Mouse (Mus musculus) limb, embryonic 12.5 days (tissue): ENCODE measurements at regions not wholly inside any gene's neighbourhood (a gene's known extent, or its start where the extent isn't known, plus 50 kb on each side); places are given as distances from the start of the nearest gene placed in this dataset.

Experiments used
- ATAC-seq: fragments of 200-750 bp; cut with Nextera tagmentation; 2 replicates; pipeline ENCODE4 v1.8.0; 2017; ENCODE audit warnings: low read depth, moderate TSS enrichment; ENCODE audit not compliant: insufficient number of reproducible peaks, insufficient read depth, low FRiP score, low TSS enrichment
- H3K27ac ChIP-seq: fragments of 300-500 bp; sonication (generic); 2 replicates; pipeline ENCODE4 v1.5.1; 2016; ENCODE audit warnings: mild to moderate bottlenecking, moderate library complexity
- H3K27me3 ChIP-seq: fragments of 300-500 bp; sonication (generic); 2 replicates; pipeline ENCODE4 v1.6.1; 2016; ENCODE audit warnings: mild to moderate bottlenecking, moderate library complexity
- H3K36me3 ChIP-seq: fragments of 300-500 bp; sonication (generic); 2 replicates; pipeline ENCODE4 v1.6.1; 2016; ENCODE audit warnings: mild to moderate bottlenecking, moderate library complexity
- H3K4me1 ChIP-seq: fragments of 300-500 bp; sonication (generic); replicated peaks from 2 replicates; pipeline ENCODE4 v1.6.1; 2016
- H3K4me2 ChIP-seq: fragments of 300-500 bp; sonication (generic); 2 replicates; pipeline ENCODE4 v1.6.1; 2016; ENCODE audit warnings: mild to moderate bottlenecking, moderate library complexity
- H3K4me3 ChIP-seq: fragments of 300-500 bp; sonication (generic); replicated peaks from 2 replicates; pipeline ENCODE4 v1.5.1; 2016; ENCODE audit warnings: mild to moderate bottlenecking
- H3K9ac ChIP-seq: fragments of 300-500 bp; sonication (generic); replicated peaks from 2 replicates; pipeline ENCODE4 v1.6.1; 2016; ENCODE audit warnings: mild to moderate bottlenecking, moderate library complexity
- H3K9me3 ChIP-seq: fragments of 300-500 bp; sonication (generic); 2 replicates; pipeline ENCODE4 v1.6.1; 2016; ENCODE audit warnings: mild to moderate bottlenecking, moderate library complexity
- WGBS: fragments of 180-500 bp; shearing (Covaris S2); methylation state at CpG from one replicate; pipeline ENCODE4 v1.1.7; 2016; 5-methylcytosine and 5-hydroxymethylcytosine counted together

DNA sequence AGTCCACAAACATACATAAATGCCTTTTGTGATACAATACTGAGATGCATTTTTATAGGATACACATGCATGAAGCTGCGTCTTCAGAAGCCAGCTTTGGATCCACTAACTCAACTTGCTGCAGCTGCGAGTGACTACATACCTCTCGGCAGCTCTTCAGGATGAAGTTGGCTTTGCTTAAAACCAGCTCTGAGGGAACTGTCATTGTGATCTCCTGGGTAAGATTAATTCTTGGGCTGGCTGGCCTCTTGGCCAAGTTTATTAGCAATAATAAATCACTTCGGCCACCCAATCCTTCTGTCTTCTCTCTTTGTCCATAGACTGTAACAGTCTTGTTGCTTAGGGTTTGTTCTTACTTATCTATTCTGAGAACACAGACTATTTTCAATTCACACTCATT lies 1103.0 kb upstream of the Flrt2 start:
- ATAC-seq = no peak
- Histone ChIP-seq H3K9ac (no peak overlapping the region), H3K4me1 (no peaks in the 10 kb centered on the region), H3K36me3 (no peaks in the 10 kb centered on the region), H3K4me3 (no peak overlapping the region), H3K4me2 (no peak overlapping the region), H3K9me3 (no peaks in the 10 kb centered on the region), H3K27ac (no peak overlapping the region), H3K27me3 (no peaks in the 10 kb centered on the region)
- 75% methylated on average over 4 of the region's 4 CpGs for WGBS

GRCm38 (mm10) chr12:94605566-94605965 lies 1086.5 kb upstream of the Flrt2 start:
- H3K9me3 ChIP-seq = no peaks in the 10 kb centered on the region
- H3K27ac ChIP-seq = no peak overlapping the region
- no peaks in the 10 kb centered on the region for H3K4me1 ChIP-seq
- no peaks in the 10 kb centered on the region for H3K27me3 ChIP-seq
- no peak overlapping the region for H3K9ac ChIP-seq
- no peak overlapping the region for H3K4me3 ChIP-seq
- no peaks in the 10 kb centered on the region for H3K36me3 ChIP-seq
- ATAC-seq = no peak
- no peak overlapping the region for H3K4me2 ChIP-seq
- WGBS = 87% methylated on average over 1 of the region's 1 CpGs

GRCm38 (mm10) chr12:94636555-94636954 lies 1055.5 kb upstream of the Flrt2 start:
- no peak for ATAC-seq
- 47% methylated on average over 1 of the region's 1 CpGs for WGBS

DNA sequence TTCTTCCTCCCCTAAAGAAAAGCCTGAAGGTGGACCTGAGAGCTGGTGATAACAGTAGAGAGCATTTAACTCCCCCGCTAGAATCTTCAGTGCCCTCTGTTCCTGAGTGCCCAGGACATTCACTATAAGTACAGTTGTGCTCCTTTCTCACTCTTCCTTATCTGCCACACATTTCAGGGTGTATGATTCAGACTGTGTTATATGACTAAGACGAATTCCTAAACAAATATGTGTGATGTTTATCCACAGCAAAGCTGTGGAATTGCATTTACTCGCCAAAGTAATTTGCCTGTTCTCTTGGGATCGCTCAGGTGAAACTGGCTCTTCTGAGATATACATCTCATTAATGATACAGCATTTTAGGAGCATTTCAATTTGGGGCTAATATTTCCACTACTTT lies 1051.9 kb upstream of the Flrt2 start:
- Histone ChIP-seq H3K9me3 (no peaks in the 10 kb centered on the region), H3K4me1 (0 out of 2 replicates have a peak, but pooled peaks cover 3% of the 10 kb centered on the region), H3K27me3 (no peaks in the 10 kb centered on the region), H3K4me3 (no peak overlapping the region), H3K4me2 (no peak overlapping the region), H3K27ac (no peak overlapping the region), H3K9ac (no peak overlapping the region), H3K36me3 (no peaks in the 10 kb centered on the region)
- ATAC-seq = no peak
- WGBS = 81% methylated on average over 4 of the region's 4 CpGs

More at GRCm38 (mm10) chr12:94636555-94636954, 1055.5 kb upstream of the Flrt2 start:
- Histone ChIP-seq H3K36me3 (no peaks in the 10 kb centered on the region), H3K27me3 (no peaks in the 10 kb centered on the region), H3K27ac (no peak overlapping the region), H3K4me2 (no peak overlapping the region), H3K4me1 (0 out of 2 replicates have a peak, but pooled peaks cover 3% of the 10 kb centered on the region), H3K9me3 (no peaks in the 10 kb centered on the region), H3K9ac (no peak overlapping the region), H3K4me3 (no peak overlapping the region)

- no peak overlapping the region for H3K4me3 ChIP-seq
- no peak overlapping the region for H3K27ac ChIP-seq
- H3K27me3 ChIP-seq = no peaks in the 10 kb centered on the region
- H3K4me1 ChIP-seq = no peaks in the 10 kb centered on the region
- ATAC-seq = no peak
- no peak overlapping the region for H3K9ac ChIP-seq
- WGBS = 67% methylated on average over 2 of the region's 2 CpGs
- H3K9me3 ChIP-seq = no peaks in the 10 kb centered on the region
- H3K36me3 ChIP-seq = no peaks in the 10 kb centered on the region
- no peak overlapping the region for H3K4me2 ChIP-seq
These were observed 1046.7 kb upstream of the Flrt2 start for GRCm38 (mm10) chr12:94645302-94645701.

DNA sequence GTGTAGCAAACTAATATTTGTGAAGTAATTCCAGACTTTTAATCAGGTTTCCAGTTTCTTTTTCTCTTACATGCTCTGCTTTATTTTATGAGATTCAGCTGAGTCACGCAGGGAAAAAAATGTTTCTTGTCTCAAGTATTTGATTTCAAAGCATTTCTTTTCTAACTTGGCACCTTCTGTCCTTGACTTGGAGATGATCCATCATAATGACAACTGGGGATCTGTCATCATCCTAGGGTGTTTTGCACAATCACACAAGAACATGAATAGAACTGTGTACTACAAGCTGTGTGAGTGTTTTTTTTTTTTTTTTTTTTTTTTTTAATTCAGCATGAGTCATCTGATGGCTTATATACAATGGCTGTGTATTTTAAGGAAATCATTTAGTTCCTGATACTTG lies 1022.0 kb upstream of the Flrt2 start:
- no peaks in the 10 kb centered on the region for H3K4me1 ChIP-seq
- H3K27me3 ChIP-seq = no peaks in the 10 kb centered on the region
- H3K27ac ChIP-seq = no peak overlapping the region
- no peak overlapping the region for H3K9ac ChIP-seq
- WGBS = 80% methylated on average over 1 of the region's 1 CpGs
- H3K9me3 ChIP-seq = no peaks in the 10 kb centered on the region
- H3K36me3 ChIP-seq = no peaks in the 10 kb centered on the region
- ATAC-seq = no peak
- H3K4me2 ChIP-seq = no peak overlapping the region
- H3K4me3 ChIP-seq = no peak overlapping the region

DNA sequence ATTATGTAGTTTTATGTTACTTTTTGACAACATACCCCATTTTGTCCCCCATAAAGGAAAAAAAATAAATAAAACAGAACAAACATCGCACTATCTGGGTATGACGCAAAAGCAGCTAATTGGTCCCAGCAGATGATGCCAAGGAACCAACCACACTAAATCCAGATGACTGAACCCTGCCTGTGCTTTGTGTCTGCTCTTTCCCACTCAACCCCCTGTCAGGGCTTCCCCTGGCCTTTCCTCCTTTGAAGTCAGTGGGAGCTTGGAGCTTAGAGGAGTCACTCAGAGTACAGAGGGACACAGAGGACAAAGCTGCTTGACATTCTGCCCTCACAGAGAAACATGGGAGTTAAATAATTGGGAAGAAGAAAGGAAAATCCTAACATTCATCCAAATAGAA lies 1017.1 kb upstream of the Flrt2 start:
- ATAC-seq = no peak
- Histone ChIP-seq H3K4me3 (no peak overlapping the region), H3K9me3 (no peaks in the 10 kb centered on the region), H3K4me2 (no peak overlapping the region), H3K36me3 (no peaks in the 10 kb centered on the region), H3K4me1 (no peaks in the 10 kb centered on the region), H3K27me3 (no peaks in the 10 kb centered on the region), H3K27ac (no peak overlapping the region), H3K9ac (no peak overlapping the region)
- 43% methylated on average over 2 of the region's 2 CpGs for WGBS

GRCm38 (mm10) chr12:94691341-94692029 lies 1000.5 kb upstream of the Flrt2 start:
- no peak overlapping the region for H3K4me2 ChIP-seq
- no peak for ATAC-seq
- no peak overlapping the region for H3K4me3 ChIP-seq
- no peaks in the 10 kb centered on the region for H3K4me1 ChIP-seq
- no peak overlapping the region for H3K9ac ChIP-seq
- no peaks in the 10 kb centered on the region for H3K27me3 ChIP-seq
- no peaks in the 10 kb centered on the region for H3K36me3 ChIP-seq
- no peaks in the 10 kb centered on the region for H3K9me3 ChIP-seq
- 79% methylated on average over 2 of the region's 2 CpGs for WGBS
- H3K27ac ChIP-seq = no peak overlapping the region

- Histone ChIP-seq H3K27me3 (no peaks in the 10 kb centered on the region), H3K9ac (no peak overlapping the region), H3K36me3 (no peaks in the 10 kb centered on the region), H3K4me3 (no peak overlapping the region), H3K9me3 (no peaks in the 10 kb centered on the region), H3K4me1 (no peaks in the 10 kb centered on the region), H3K4me2 (no peak overlapping the region), H3K27ac (no peak overlapping the region)
- no peak for ATAC-seq
- WGBS = 66% methylated on average over 5 of the region's 5 CpGs
These were observed 960.6 kb upstream of the Flrt2 start for GRCm38 (mm10) chr12:94731391-94731790.

DNA sequence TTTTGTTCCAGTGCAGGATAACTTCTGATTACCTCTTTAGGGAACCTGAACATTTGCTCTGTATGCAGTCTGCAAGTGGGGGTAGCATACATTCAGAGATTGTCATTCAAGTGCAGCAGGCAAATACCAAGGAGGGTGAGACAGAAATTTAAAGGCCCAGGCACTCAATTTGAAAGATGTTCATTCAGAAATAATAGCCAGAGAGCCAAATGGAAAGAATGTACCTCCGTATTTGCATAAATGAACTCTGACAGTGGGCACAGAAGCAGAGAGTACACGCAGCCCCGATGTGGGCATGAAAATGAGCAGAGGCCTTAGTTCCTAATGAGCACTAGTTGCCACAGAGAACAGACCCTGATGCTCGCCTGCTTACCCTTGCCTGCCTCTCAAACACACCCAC lies 958.8 kb upstream of the Flrt2 start:
- Histone ChIP-seq H3K9me3 (no peaks in the 10 kb centered on the region), H3K4me1 (no peaks in the 10 kb centered on the region), H3K4me3 (no peak overlapping the region), H3K27ac (no peak overlapping the region), H3K27me3 (no peaks in the 10 kb centered on the region), H3K36me3 (no peaks in the 10 kb centered on the region), H3K4me2 (no peak overlapping the region), H3K9ac (no peak overlapping the region)
- 65% methylated on average over 4 of the region's 4 CpGs for WGBS
- no peak for ATAC-seq

GRCm38 (mm10) chr12:94737263-94737662 lies 954.8 kb upstream of the Flrt2 start:
- Histone ChIP-seq H3K36me3 (no peaks in the 10 kb centered on the region), H3K27ac (no peak overlapping the region), H3K4me3 (no peak overlapping the region), H3K9ac (no peak overlapping the region), H3K4me2 (no peak overlapping the region), H3K27me3 (no peaks in the 10 kb centered on the region), H3K9me3 (no peaks in the 10 kb centered on the region), H3K4me1 (no peaks in the 10 kb centered on the region)
- whole genome bisulfite sequencing = 47% methylated on average over 4 of the region's 4 CpGs
- ATAC-seq = no peak
